Mouse (Mus musculus): Measurements from ENCODE around the gene Gatd1.

DNA sequence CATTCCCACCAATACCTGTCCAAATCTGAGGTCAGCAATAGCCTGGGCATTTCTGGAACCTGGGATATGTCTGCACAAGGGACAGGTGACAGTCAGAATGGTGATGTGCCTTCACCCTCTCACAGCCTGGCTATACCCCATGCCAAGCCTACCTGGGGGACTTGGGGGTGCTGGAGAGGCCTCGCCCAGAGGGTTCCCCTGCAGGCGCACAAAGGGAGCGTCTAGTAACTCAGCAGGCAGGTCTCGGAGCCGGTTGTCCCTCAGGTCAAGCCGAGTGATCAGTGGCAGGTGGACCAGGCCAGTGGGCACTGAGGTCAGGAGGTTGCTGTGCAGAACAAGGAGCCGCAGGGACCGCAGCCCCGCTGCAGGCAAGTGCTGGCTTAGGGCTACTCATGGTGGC, 27.5 kb upstream of the Gatd1 start:
- no peak for TF ChIP-seq POLR2A (IDR thresholded peaks at IDR 0.05; ENCODE audit: control insufficient read depth, low read depth, low read length)
- TF ChIP-seq CTCF (IDR thresholded peaks at IDR 0.05; ENCODE audit: control insufficient read depth, insufficient read depth, insufficient replicate concordance, low read depth, low read length), result no peak
